Mouse (Mus musculus): ENCODE results near the gene Lamc2.

GRCm38 (mm10) chr1:153109836-153110235 lies 76.4 kb downstream of the Lamc2 start:
- TF ChIP-seq CTCF (IDR thresholded peaks at IDR 0.05) (no peak), EP300 (IDR thresholded peaks at IDR 0.05) (no peak)
